Mouse (Mus musculus) G1E (cell line): Measurements from ENCODE around the gene Slc38a1.

Source experiments
- CTCF ChIP-seq: IDR thresholded peaks from 2 replicates; pipeline ENCODE4 v1.5.1; 2012; ENCODE audit warnings: low read depth, low read length, inconsistent platforms, mixed read lengths
- GATA1 ChIP-seq: IDR thresholded peaks from 2 replicates; pipeline ENCODE4 v1.6.1; 2012; ENCODE audit warnings: borderline replicate concordance, low read length, inconsistent platforms, mixed read lengths
- GATA2 ChIP-seq: IDR thresholded peaks from 2 replicates; pipeline ENCODE4 v1.6.1; 2012; ENCODE audit warnings: low read depth, low read length, inconsistent platforms, borderline replicate concordance
- POLR2AphosphoS5 ChIP-seq: IDR thresholded peaks from 2 replicates; pipeline ENCODE4 v1.6.1; 2012; ENCODE audit warnings: low read depth, low read length, inconsistent platforms; ENCODE audit not compliant: insufficient replicate concordance
- TAL1 ChIP-seq: conservative IDR thresholded peaks from 2 replicates; pipeline ENCODE4 v1.6.1; 2012; ENCODE audit warnings: low read depth, low read length, inconsistent platforms, mixed read lengths

- TF ChIP-seq CTCF, result no peak
- no peak for TF ChIP-seq GATA1
- TF ChIP-seq TAL1, result no peak
- TF ChIP-seq GATA2, result no peak
- no peak for TF ChIP-seq POLR2AphosphoS5
Measured at GRCm38 (mm10) chr15:96593866-96594265, 48.8 kb downstream of the Slc38a1 start.
